Mouse (Mus musculus) urinary bladder, postnatal 25 days (tissue): Measurements from ENCODE around the gene Ctsa.
"Not testable (repeated sequence)": the region's sequence is repeated elsewhere in the genome, so short reads cannot be mapped to it uniquely, and the experiment has no call there.

Experiments used
- DNase-seq: peaks from one replicate; pipeline ENCODE4 v3.0.0; 2022; ENCODE audit warnings: low spot score

The Ctsa gene

DNA sequence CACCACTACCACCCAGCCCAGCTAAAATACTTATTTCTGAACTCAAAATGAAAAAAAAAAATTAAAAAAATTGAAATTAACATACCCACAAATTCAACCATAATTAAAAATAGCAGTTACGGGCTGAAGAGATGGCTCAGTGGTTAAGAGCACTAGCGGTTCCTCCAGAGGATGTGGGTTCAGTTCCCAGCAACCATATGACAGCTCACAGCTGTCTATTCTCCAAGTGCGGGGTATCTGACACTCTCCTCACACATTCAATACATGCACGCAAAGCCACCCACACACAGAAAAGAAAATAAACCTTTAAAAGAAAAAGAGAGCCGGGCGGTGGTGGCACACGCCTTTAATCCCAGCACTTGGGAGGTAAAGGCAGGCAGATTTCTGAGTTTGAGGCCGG lies 17.4 kb downstream of the Ctsa start:
- no peak for DNase-seq

DNA sequence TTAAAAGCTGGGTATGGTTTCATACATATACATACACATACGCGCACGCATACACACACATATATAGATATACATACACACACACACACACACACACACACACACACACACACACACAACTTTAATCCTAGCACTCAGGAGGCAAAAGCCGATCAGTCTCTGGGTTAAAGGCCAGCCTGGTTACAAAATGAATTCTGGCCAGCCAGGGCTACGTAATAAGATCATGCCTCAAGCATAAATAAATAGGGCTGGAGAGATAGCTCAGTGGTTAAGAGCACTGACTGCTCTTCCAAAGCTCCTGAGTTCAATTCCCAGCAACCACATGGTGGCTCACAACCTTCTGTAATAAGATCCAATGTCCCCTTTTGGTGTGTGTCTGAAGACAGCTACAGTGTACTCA lies 22.9 kb downstream of the Ctsa start:
- DNase-seq, result not testable (repeated sequence)

DNA sequence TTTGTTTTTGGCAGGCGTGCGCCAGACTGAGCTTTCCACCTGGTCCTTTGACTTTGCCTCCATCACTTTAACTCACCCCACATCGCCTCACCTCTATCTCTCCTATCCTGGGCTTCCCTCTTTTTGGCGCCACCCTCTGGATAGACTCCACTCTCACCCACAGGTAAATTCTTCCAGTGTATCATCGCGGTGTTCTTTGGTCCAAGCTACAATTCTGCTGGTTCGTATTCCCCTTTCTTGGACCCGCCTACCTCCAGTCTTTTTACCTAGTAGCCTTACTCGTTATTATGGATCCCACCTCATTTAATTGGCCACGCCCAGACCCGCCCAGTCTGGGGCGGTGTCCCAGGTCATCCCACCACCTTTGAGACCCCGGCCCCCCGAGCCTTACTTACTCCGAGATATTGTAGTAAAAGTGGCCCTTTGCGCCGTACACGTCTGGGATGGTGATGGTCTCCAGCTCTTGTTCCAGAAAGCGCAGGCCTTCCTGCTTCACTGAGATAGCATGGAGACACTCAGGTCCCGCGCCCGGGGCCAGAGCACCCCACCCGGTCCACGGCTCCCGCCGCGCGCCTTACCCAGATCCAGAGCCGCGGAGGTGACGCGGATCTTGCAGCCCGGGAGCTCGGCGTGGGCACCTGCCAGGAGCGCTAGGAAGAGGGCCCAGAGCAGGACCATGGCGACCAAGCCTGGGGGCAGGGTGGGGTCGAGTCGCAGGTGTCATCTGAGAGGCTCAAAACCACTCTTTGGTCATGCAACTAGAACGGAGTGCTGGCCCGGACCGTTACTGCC lies 23.8 kb downstream of the Ctsa start:
- no peak for DNase-seq

- DNase-seq, result peak; percentile 69
These were observed 24.6 kb downstream of the Ctsa start, which contains the start of gene Pltp for GRCm38 (mm10) chr2:164857101-164857821. Gene Pltp (minus strand): TSS chr2:164857711.

DNA sequence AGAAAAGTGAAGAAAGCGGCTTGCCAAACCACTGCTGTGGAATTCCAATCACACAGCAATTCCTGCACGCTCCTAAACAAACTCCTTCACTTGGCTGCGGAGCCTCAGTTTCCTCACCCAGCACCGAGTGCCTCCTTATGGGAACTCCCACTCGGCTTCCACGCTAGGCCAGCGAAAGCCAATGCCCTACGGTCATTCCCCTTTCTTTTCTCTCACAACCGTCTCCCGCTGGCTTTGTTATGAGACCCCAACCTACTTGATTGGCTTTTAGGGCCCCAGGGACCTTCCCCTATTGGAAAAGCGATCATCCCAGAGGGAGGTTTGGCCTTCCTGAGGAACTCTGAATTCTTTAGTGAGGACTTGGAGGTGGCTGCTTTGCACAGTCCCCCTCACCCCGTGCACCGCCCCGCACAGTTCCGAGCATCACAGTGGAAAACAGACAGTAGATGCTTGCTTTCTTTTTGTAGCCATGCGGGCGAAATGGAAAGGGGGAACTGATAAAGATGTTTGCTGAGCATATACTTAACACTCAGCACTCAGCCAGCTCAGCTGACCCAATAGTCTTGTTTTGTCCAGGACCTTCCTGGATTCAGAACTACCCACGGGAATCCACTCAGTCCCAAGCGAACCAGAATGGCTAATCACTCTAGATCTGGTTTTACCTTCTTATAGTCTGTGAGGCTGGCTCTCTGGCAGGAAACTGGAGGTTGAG lies 25.3 kb downstream of the Ctsa start:
- no peak for DNase-seq

DNA sequence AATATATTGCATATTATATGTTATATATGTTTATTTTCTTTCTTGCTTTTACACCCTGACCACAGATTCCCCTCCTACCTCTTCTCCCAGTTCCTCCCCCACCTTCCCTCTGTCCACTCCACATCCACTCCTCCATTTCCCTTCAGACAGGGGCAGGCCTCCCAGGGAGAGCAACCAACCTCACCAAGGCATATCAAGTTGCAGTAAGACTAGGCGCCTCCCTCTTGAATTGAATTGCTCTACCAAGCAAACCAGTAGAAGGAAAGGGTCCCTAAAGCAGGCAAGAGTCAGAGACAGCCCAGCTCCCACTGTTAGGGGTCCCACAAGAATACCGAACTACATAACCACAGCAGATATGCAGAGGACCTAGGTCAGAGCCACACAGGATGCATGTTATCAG lies 26.5 kb downstream of the Ctsa start:
- DNase-seq, result no peak

GRCm38 (mm10) chr2:164859640-164860432 lies 27.2 kb downstream of the Ctsa start:
- DNase-seq, result no peak

DNA sequence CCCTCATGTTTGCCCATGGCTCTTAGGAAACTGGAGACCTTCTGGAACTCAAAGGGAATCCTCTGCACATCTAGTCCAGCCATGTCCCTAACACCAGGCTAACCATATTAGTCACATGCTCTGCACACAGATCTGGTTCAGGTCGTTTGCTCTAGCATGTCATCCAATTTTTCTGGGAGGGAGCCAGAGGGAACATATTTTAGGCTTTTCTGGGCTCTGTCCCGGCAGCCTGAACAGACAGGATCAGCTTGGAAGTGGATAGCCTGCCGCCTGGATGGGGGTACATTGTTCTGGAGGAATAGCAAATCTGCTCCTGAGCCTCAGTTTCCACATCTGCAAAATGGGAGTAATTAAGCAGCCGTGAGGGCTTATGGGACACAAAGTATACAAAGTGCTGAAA lies 28.4 kb downstream of the Ctsa start:
- DNase-seq, result no peak

- DNase-seq, result no peak
These were observed 29.6 kb downstream of the Ctsa start for GRCm38 (mm10) chr2:164862179-164862861.

DNA sequence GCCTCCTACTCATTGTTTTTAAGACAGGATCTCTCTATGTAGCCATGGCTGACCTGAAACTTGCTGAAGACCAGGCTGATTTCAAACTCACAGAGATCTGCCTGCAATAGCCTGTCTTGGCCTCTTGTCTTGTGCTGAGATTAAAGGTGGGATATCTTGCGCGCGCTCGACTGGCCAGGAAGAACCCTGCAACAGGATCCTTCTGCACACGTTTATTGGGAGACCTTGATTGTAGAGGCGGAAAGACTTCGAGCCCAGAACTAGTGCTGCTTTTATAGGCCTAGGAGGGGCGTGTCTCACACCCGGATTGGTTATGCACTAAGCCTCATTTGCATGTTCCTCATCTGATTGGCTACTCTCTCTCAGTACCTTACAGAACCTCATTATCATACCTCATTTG lies 30.7 kb downstream of the Ctsa start:
- DNase-seq, result not testable (repeated sequence)

- no peak for DNase-seq
These were observed 31.9 kb downstream of the Ctsa start for GRCm38 (mm10) chr2:164864593-164864992.

- no peak for DNase-seq
These were observed 34.3 kb downstream of the Ctsa start for GRCm38 (mm10) chr2:164866741-164867551.

DNA sequence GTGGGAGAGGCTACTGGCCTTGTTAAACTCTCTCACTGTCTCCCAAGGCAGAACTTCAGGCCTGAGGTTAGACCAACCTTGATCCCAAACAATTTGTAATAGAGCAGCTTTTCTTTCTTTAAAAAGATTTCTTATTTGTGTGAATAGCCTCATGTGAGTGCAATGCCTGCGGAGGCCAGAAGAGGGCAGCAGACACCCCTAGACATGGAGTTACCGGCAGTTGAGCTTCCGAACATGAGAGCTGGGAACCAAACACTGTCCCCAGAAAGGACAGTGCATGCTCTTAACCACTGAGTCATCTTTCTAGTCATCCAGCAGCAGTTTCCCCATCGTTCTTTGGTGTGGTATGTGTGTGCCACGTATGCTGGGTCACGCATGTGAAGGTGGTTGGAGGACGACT lies 34.9 kb downstream of the Ctsa start:
- DNase-seq, result no peak

- no peak for DNase-seq
These were observed 35.8 kb downstream of the Ctsa start for GRCm38 (mm10) chr2:164868491-164868890.

GRCm38 (mm10) chr2:164871602-164872303 lies 39.1 kb downstream of the Ctsa start:
- DNase-seq, result no peak

DNA sequence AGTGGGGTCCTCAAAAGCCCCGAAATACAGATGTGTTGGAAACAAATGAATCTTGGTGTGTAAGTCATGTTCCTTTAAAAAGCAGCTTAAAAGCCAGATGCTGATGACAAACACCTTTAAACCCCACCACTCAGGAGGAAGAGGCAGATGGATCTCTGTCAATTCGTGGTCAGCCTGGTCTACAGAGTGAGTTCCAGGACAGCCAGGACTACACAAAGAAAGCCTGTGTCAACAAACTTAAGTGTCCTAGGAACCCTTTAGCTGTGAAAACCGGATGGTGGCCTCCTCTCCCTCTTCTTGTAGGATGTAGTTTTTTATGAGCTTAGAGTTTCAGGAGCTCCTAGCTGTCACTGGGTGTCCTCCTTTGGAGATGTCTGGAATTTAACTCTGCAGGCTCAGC lies 40.9 kb downstream of the Ctsa start:
- no peak for DNase-seq

- DNase-seq, result no peak
These were observed 41.6 kb downstream of the Ctsa start for GRCm38 (mm10) chr2:164874239-164874769.

DNA sequence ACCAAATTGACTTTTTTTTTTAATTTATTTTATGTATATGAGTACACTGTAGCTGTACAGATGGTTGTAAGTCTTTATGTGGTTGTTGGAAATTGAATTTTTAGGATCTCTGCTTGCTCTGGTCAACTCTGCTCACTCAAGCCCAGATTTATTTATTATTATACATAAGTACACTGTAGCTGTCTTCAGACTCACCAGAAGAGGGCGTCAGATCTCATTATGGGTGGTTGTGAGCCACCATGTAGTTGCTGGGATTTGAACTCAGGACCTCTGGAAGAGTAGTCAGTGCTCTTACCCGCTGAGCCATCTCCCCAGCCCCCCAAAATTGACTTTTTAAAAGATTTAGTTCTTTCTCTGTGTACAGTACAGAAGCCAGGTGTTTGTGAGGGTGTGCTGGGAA lies 43.0 kb downstream of the Ctsa start:
- DNase-seq, result not testable (repeated sequence)

DNA sequence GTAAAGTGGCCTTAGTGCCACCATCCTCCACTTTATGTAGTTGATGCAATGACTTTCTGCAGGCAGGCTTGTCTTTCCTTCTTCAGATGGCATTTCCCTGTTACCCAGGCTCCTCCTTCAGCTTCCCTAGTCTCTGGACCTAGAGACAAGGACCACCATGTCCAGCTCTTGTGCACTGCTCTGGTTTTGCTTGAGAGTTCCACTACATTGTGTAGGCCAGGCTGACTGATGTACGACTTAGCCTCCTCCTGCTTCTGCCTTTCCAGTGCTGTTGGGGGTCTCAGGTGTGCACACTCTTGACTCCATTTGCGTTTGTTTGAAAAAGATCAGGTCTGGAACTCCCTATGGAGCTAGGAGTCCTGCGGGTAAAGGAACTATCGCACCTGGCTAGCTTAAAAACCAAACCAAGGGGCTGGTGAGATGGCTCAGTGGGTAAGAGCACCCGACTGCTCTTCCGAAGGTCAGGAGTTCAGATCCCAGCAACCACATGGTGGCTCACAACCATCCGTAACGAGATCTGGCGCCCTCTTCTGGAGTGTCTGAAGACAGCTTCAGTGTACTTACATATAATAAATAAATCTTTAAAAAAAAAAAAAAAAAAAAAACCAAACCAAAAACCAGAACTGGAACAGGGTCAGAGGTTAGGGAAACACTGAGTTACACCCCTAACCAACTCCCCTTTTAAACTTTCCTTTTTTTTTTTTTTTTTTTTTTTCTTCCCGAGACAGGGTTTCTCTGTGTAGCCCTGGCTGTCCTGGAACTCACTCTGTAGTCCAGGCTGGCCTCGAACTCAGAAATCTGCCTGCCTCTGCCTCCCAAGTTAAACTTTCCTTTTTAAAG lies 44.9 kb downstream of the Ctsa start:
- DNase-seq, result not testable (repeated sequence)
